Comparison of ENCODE assay signal across 8 mouse cellular contexts in genomic region chr8:110958553-110958952, GRCm38 (mm10). TPM values are rescaled to one million over a fixed set of nuclear protein-coding genes. Genes with fewer than 3 reads are reported as not detected.
A peak's percentile ranks its signal among the peaks of the same experiment; 100 is the strongest.
DNase-seq lines count a peak whose midpoint lies in the region; ATAC-seq and TF ChIP-seq lines count a peak whose summit lies in the region.
"Not testable (repeated sequence)": the region's sequence is repeated elsewhere in the genome, so short reads cannot be mapped to it uniquely, and the experiment has no call there.

No protein-coding gene starts in this region.

- TF ChIP-seq CTCF in gastrocnemius, adult 2 months (IDR thresholded peaks at IDR 0.05) = peak; percentile 10; the same call in 1 of the 2 replicates
- TF ChIP-seq CTCF in kidney, adult 2 months (conservative IDR thresholded peaks at IDR 0.05; ENCODE audit: insufficient read depth, insufficient read length, low read depth, low read length) = 0 out of 2 replicates have a peak, but pooled peaks have one; percentile 5
- peak; percentile 38; the same call in 1 of the 2 replicates for TF ChIP-seq CTCF in liver, embryonic 14.5 days (IDR thresholded peaks at IDR 0.05; ENCODE audit: low read depth)

- not testable (repeated sequence) for H3K36me3 ChIP-seq in kidney, adult 2 months (ENCODE audit: control insufficient read depth, insufficient read depth, low read length); splenic B cell, adult 2 months (ENCODE audit: control insufficient read depth, insufficient read depth, low read length, poor library complexity, severe bottlenecking)
- H3K36me3 ChIP-seq in liver, embryonic 14.5 days (replicated peaks; ENCODE audit: control insufficient read depth, insufficient read depth, low read depth) = peaks cover 37% of the 10 kb centered on the region

- H3K27ac ChIP-seq in gastrocnemius, adult 2 months; kidney, adult 2 months (ENCODE audit: insufficient read depth, low read depth, low read length); liver, embryonic 14.5 days: not testable (repeated sequence)

- not testable (repeated sequence) for H3K9ac ChIP-seq in liver, embryonic 14.5 days (replicated peaks)

- not testable (repeated sequence) for TF ChIP-seq POLR2A in kidney, adult 2 months (IDR thresholded peaks at IDR 0.05; ENCODE audit: low read depth, low read length)

- not testable (repeated sequence) for H3K9me3 ChIP-seq in liver, embryonic 14.5 days (ENCODE audit: control insufficient read depth, low read length)

- H3K4me3 ChIP-seq in gastrocnemius, adult 2 months; kidney, adult 2 months (ENCODE audit: insufficient read depth, low read depth, low read length); liver, embryonic 14.5 days (ENCODE audit: insufficient read depth in 1 of 2, low read depth in 2 of 2, low read length in 2 of 2): not testable (repeated sequence)

- H3K27me3 ChIP-seq in kidney, adult 2 months (replicated peaks; ENCODE audit: control insufficient read depth, insufficient read depth, low read length); liver, embryonic 14.5 days (ENCODE audit: control insufficient read depth, insufficient read depth, low read length); splenic B cell, adult 2 months (ENCODE audit: control insufficient read depth, insufficient read depth, low read length, poor library complexity, severe bottlenecking): not testable (repeated sequence)

- not testable (repeated sequence) for H3K4me2 ChIP-seq in liver, embryonic 14.5 days (ENCODE audit: low read depth)

- 88% methylated on average over 7 of the region's 7 CpGs for WGBS in kidney, adult 2 months
- WGBS in liver, embryonic 14.5 days (ENCODE audit: insufficient replicate concordance) = 88% methylated on average over 7 of the region's 7 CpGs

- TF ChIP-seq EP300 in liver, embryonic 14.5 days (IDR thresholded peaks at IDR 0.05; ENCODE audit: low read depth) = not testable (repeated sequence)

- H3K4me1 ChIP-seq in kidney, adult 2 months (ENCODE audit: control insufficient read depth, insufficient read depth, low read length); liver, embryonic 14.5 days (replicated peaks; ENCODE audit: control insufficient read depth in 2 of 2, insufficient read depth in 2 of 2, low read length in 1 of 2): not testable (repeated sequence)

- not testable (repeated sequence) for ATAC-seq in liver, embryonic 14.5 days (ENCODE audit: insufficient read depth)

- DNase-seq in 3T3-L1 (ENCODE audit: low read depth, low spot score) = peak; percentile 42
- peak; percentile 36 for DNase-seq in CD4-positive, CD25-positive, alpha-beta regulatory T cell, adult 2 months (ENCODE audit: low read depth, low spot score)
- peak; percentile 31 for DNase-seq in R1 (ENCODE audit: low read depth, low spot score)
- peak; percentile 60 for DNase-seq in cerebellum, adult 9-10 months
- DNase-seq in gastrocnemius, adult 2 months; kidney, adult 2 months; liver, embryonic 14.5 days (ENCODE audit: low read depth in 3 of 3, low spot score in 3 of 3): not testable (repeated sequence)
- peak; percentile 23 for DNase-seq in splenic B cell, adult 2 months (ENCODE audit: low read depth, low spot score)

- intact Hi-C loops in gastrocnemius, adult 2 months (cut with DNase I) = loop anchor here (5.0 kb wide), 1 partner anchor 36 kb away; no protein-coding TSS in a partner anchor

RNA-seq across cellular contexts. Expression of gene St3gal2, which starts 38.8 kb away (rescaled TPM):
- 10 to 100 TPM; 46.4 to 51.0 TPM for total RNA-seq in gastrocnemius, adult 2 months (2021)
- 27.3 and 28.6 TPM in 2 replicates for polyA plus RNA-seq in kidney, adult 2 months (2012; rRNA removed)
- polyA plus RNA-seq in liver, embryonic 14.5 days (2012; rRNA removed) = 10.6 and 11.7 TPM in 2 replicates
- 9.6 and 11.8 TPM in 2 replicates for polyA plus RNA-seq in liver, embryonic 14.5 days (2014; fragmentation: Nextera tagmentation; extraction: Ambion mirVana)

RNA-seq across cellular contexts. Expression of gene Ddx19a, which starts 39.0 kb away (rescaled TPM):
- 10 to 100 TPM; 29.4 to 30.2 TPM for total RNA-seq in gastrocnemius, adult 2 months (2021)
- polyA plus RNA-seq in kidney, adult 2 months (2012; rRNA removed) = 21.6 and 24.3 TPM in 2 replicates
- 20.1 and 29.0 TPM in 2 replicates for polyA plus RNA-seq in liver, embryonic 14.5 days (2012; rRNA removed)
- polyA plus RNA-seq in liver, embryonic 14.5 days (2014; fragmentation: Nextera tagmentation; extraction: Ambion mirVana) = 12.8 and 14.4 TPM in 2 replicates

RNA-seq across cellular contexts. Expression of gene Fuk, which starts 56.3 kb away (rescaled TPM):
- 1 to 10 TPM; 4.4 TPM for total RNA-seq in gastrocnemius, adult 2 months (2021)
- 17.9 and 21.3 TPM in 2 replicates for polyA plus RNA-seq in kidney, adult 2 months (2012; rRNA removed)
- polyA plus RNA-seq in liver, embryonic 14.5 days (2012; rRNA removed) = 2.5 and 2.8 TPM in 2 replicates
- 1.3 and 1.5 TPM in 2 replicates for polyA plus RNA-seq in liver, embryonic 14.5 days (2014; fragmentation: Nextera tagmentation; extraction: Ambion mirVana)
